Mouse (Mus musculus): ENCODE measurements around the gene Nrap. TPM values are rescaled to one million over a fixed set of nuclear protein-coding genes. Genes with fewer than 3 reads are reported as not detected.
"Not testable (repeated sequence)": the region's sequence is repeated elsewhere in the genome, so short reads cannot be mapped to it uniquely, and the experiment has no call there.

Gene Nrap
- polyA plus RNA-seq, 1 experiment from 2014 or later, result 0.41 TPM

DNA sequence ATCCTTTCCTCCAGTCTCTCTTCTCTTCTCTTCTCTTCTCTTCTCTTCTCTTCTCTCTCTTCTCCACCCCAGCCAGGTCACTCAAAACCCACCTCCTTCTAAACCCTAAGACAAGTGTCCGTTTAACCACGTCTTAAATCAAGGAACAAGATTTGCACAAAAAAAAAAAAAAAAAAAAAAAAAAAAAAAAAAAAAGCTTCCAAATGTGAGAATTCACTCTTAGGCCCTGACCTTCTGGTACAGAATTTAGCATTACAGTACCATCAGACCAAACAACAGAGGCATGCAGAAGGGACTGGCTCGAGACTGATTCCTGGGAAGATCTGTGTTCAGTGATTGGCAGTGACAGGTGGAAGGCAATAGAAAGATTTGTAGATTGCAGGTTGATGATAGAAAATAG lies 30.5 kb upstream of the Nrap start:
- no peak overlapping the region for H3K4me2 ChIP-seq (replicated peaks; ENCODE audit: low read depth)
- H3K4me3 ChIP-seq (ENCODE audit: low read depth, low read length), result no peak overlapping the region
- TF ChIP-seq CTCF (IDR thresholded peaks at IDR 0.05; ENCODE audit: low read depth) (no peak), EP300 (optimal IDR thresholded peaks at IDR 0.05) (no peak)
- H3K27ac ChIP-seq (replicated peaks), result no peak overlapping the region
- DNase-seq (ENCODE audit: low spot score), result no peak
- H3K9ac ChIP-seq (ENCODE audit: low read length), result no peak overlapping the region
- H3K4me1 ChIP-seq (replicated peaks; ENCODE audit: control insufficient read depth, insufficient read depth), result no peaks in the 10 kb centered on the region
- 88% methylated on average over 3 of the region's 3 CpGs for WGBS
- no peaks in the 10 kb centered on the region for H3K9me3 ChIP-seq (ENCODE audit: control insufficient read depth, low read length)
- no peak for ATAC-seq (ENCODE audit: low FRiP score, low TSS enrichment)
- H3K27me3 ChIP-seq (ENCODE audit: control insufficient read depth, insufficient read depth, low read length), result no peaks in the 10 kb centered on the region
- H3K36me3 ChIP-seq (ENCODE audit: control insufficient read depth, insufficient read depth, low read length), result no peaks in the 10 kb centered on the region

DNA sequence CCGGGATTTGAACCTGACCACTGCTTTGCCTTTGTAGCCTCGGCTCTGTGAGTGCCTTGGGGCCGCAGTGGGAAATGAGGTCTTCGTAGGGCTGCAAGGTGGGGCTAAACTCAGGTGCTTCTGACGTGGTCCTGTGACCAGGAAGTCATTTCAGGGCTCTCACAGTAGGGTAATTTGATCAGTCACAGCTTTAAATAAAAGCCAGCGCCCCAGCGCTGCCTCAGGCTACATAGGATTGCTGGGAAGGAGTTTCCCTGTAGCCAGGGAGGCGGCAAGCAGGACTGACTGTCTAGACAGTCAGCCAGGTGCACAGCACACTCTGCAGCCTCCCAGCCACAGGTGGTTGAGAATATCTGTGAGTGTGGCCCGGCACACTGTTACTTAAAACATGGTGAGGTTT lies 29.6 kb upstream of the Nrap start:
- H3K9ac ChIP-seq (ENCODE audit: low read length), result no peak overlapping the region
- H3K9me3 ChIP-seq (ENCODE audit: control insufficient read depth, low read length), result no peaks in the 10 kb centered on the region
- no peak overlapping the region for H3K4me2 ChIP-seq (replicated peaks; ENCODE audit: low read depth)
- TF ChIP-seq EP300 (optimal IDR thresholded peaks at IDR 0.05), result no peak
- TF ChIP-seq CTCF (IDR thresholded peaks at IDR 0.05; ENCODE audit: low read depth), result no peak
- no peaks in the 10 kb centered on the region for H3K4me1 ChIP-seq (replicated peaks; ENCODE audit: control insufficient read depth, insufficient read depth)
- WGBS, result 69% methylated on average over 9 of the region's 9 CpGs
- H3K27me3 ChIP-seq (ENCODE audit: control insufficient read depth, insufficient read depth, low read length), result no peaks in the 10 kb centered on the region
- no peak overlapping the region for H3K27ac ChIP-seq (replicated peaks)
- no peak for DNase-seq (ENCODE audit: low spot score)
- ATAC-seq (ENCODE audit: low FRiP score, low TSS enrichment), result no peak
- no peaks in the 10 kb centered on the region for H3K36me3 ChIP-seq (ENCODE audit: control insufficient read depth, insufficient read depth, low read length)
- no peak overlapping the region for H3K4me3 ChIP-seq (ENCODE audit: low read depth, low read length)

DNA sequence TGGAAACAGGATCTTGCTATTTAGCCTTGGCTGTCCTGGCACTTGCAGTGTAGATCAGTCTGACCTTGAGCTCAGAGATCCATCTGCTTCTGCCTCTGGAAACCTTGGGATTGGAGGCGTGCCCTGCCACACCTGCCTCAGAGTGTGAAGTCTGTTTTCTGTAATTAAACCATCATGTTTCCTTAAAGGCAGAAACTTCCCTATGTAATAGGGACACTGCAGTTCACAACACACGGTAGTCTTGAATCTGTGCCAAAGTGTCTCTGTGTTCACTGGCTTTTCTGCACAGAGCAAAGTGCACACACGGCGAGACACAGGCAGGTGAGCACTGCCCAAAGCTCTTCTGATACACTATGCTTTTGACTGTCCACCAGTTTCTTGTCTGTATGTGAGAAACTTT lies 28.6 kb upstream of the Nrap start:
- H3K4me1 ChIP-seq (replicated peaks; ENCODE audit: control insufficient read depth, insufficient read depth), result no peaks in the 10 kb centered on the region
- H3K9ac ChIP-seq (ENCODE audit: low read length), result no peak overlapping the region
- TF ChIP-seq EP300 (optimal IDR thresholded peaks at IDR 0.05) (no peak), CTCF (IDR thresholded peaks at IDR 0.05; ENCODE audit: low read depth) (no peak)
- H3K4me2 ChIP-seq (replicated peaks; ENCODE audit: low read depth), result no peak overlapping the region
- no peaks in the 10 kb centered on the region for H3K9me3 ChIP-seq (ENCODE audit: control insufficient read depth, low read length)
- no peaks in the 10 kb centered on the region for H3K36me3 ChIP-seq (ENCODE audit: control insufficient read depth, insufficient read depth, low read length)
- DNase-seq (ENCODE audit: low spot score), result no peak
- 61% methylated on average over 4 of the region's 4 CpGs for WGBS
- H3K27me3 ChIP-seq (ENCODE audit: control insufficient read depth, insufficient read depth, low read length), result no peaks in the 10 kb centered on the region
- no peak overlapping the region for H3K27ac ChIP-seq (replicated peaks)
- ATAC-seq (ENCODE audit: low FRiP score, low TSS enrichment), result no peak
- no peak overlapping the region for H3K4me3 ChIP-seq (ENCODE audit: low read depth, low read length)

DNA sequence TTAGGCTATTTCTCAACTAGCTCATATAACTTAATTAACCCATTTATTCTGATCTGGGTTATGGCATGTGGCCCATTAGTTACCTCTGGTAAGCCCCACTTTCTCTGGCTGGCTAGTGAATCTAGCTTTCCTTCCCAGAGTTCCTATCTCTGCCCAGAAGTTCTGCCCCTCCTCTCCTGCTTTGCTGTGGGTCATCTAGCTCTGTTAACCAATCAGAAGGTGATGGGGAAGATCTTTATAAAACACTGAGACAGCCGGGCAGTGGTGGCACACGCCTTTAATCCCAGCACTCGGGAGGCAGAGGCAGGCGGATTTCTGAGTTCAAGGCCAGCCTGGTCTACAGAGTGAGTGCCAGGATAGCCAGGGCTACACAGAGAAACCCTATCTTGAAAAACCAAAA lies 20.0 kb upstream of the Nrap start:
- ATAC-seq (ENCODE audit: low FRiP score, low TSS enrichment); H3K27me3 ChIP-seq (ENCODE audit: control insufficient read depth, insufficient read depth, low read length); H3K27ac ChIP-seq (replicated peaks); H3K4me3 ChIP-seq (ENCODE audit: low read depth, low read length); H3K4me1 ChIP-seq (replicated peaks; ENCODE audit: control insufficient read depth, insufficient read depth); DNase-seq (ENCODE audit: low spot score); H3K36me3 ChIP-seq (ENCODE audit: control insufficient read depth, insufficient read depth, low read length); H3K9me3 ChIP-seq (ENCODE audit: control insufficient read depth, low read length); H3K9ac ChIP-seq (ENCODE audit: low read length); H3K4me2 ChIP-seq (replicated peaks; ENCODE audit: low read depth): not testable (repeated sequence)
- over 99% methylated on average over 4 of the region's 4 CpGs for WGBS

DNA sequence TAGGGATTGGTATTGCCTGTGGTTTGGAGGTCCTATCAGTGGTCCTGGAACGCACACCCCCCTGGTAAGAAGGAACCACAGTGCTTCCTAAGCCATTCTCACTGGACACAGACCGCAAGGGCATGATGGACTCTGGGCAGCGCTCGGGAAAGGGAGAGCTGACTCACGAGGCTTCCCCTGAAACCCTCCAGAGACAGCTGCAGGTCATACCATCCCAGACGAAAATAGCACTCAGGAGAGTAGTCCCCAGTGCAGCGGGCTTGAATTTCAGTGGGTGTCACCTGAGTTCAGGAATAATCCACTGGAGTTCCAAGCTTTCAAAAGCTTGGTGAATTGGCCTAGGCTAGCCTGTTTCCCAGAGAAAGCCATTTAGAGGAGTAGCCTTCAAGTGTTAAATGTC lies 16.7 kb upstream of the Nrap start:
- Histone ChIP-seq H3K4me1 (replicated peaks; ENCODE audit: control insufficient read depth, insufficient read depth) (no peaks in the 10 kb centered on the region), H3K9me3 (ENCODE audit: control insufficient read depth, low read length) (no peaks in the 10 kb centered on the region), H3K27me3 (ENCODE audit: control insufficient read depth, insufficient read depth, low read length) (no peaks in the 10 kb centered on the region), H3K36me3 (ENCODE audit: control insufficient read depth, insufficient read depth, low read length) (no peaks in the 10 kb centered on the region), H3K27ac (replicated peaks) (no peak overlapping the region), H3K9ac (ENCODE audit: low read length) (no peak overlapping the region), H3K4me2 (replicated peaks; ENCODE audit: low read depth) (no peak overlapping the region), H3K4me3 (ENCODE audit: low read depth, low read length) (no peak overlapping the region)
- ATAC-seq (ENCODE audit: low FRiP score, low TSS enrichment) (no peak), DNase-seq (ENCODE audit: low spot score) (no peak)
- 93% methylated on average over 7 of the region's 7 CpGs for WGBS
- no peak for TF ChIP-seq CTCF (IDR thresholded peaks at IDR 0.05; ENCODE audit: low read depth)
- no peak for TF ChIP-seq EP300 (optimal IDR thresholded peaks at IDR 0.05)

DNA sequence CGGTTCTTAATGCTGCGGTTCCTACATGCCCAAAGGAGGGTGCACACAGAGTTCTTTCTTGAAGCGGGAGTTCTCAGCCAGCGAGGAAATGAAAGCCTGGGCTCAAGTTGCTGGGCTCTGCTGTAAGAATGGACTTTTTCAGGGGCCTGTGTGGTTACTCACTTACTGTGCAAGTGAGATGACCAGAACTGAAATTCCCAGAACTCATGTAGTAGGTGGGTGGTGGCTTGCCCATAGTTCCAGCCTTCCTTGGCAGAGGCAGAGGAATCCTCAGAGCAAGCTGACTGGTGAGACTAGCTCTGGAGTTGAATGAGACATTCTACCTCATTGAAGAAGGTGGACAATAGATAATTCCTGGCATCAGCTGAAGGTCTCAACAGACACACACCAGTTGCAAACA lies 16.0 kb upstream of the Nrap start:
- 98% methylated on average over 4 of the region's 4 CpGs for WGBS
- DNase-seq (ENCODE audit: low spot score) (no peak), ATAC-seq (ENCODE audit: low FRiP score, low TSS enrichment) (no peak)
- H3K27me3 ChIP-seq (ENCODE audit: control insufficient read depth, insufficient read depth, low read length), result no peaks in the 10 kb centered on the region
- H3K4me3 ChIP-seq (ENCODE audit: low read depth, low read length), result no peak overlapping the region
- no peaks in the 10 kb centered on the region for H3K36me3 ChIP-seq (ENCODE audit: control insufficient read depth, insufficient read depth, low read length)
- H3K9me3 ChIP-seq (ENCODE audit: control insufficient read depth, low read length), result no peaks in the 10 kb centered on the region
- no peak overlapping the region for H3K9ac ChIP-seq (ENCODE audit: low read length)
- no peaks in the 10 kb centered on the region for H3K4me1 ChIP-seq (replicated peaks; ENCODE audit: control insufficient read depth, insufficient read depth)
- TF ChIP-seq EP300 (optimal IDR thresholded peaks at IDR 0.05) (no peak), CTCF (IDR thresholded peaks at IDR 0.05; ENCODE audit: low read depth) (no peak)
- H3K4me2 ChIP-seq (replicated peaks; ENCODE audit: low read depth), result no peak overlapping the region
- no peak overlapping the region for H3K27ac ChIP-seq (replicated peaks)

All from stomach, postnatal 0 days (tissue).